Mouse (Mus musculus) liver, embryonic 14.5 days (tissue): ENCODE data around the gene Kif26b. TPM values are rescaled to one million over a fixed set of nuclear protein-coding genes. Genes with fewer than 3 reads are reported as not detected.

Source experiments
- ATAC-seq: fragments of 200-750 bp; cut with Nextera tagmentation; 2 replicates; pipeline ENCODE4 v1.8.0; 2017; ENCODE audit warnings: moderate number of reproducible peaks, mild to moderate bottlenecking, moderate library complexity; ENCODE audit not compliant: insufficient read depth
- DNase-seq, 3 experiments: peaks; one replicate each; pipeline ENCODE4 v3.0.0-alpha.2; 2012 to 2013; ENCODE audit warnings: low read depth in 3 of 3, low spot score in 3 of 3
- H3K27ac ChIP-seq: fragments of 300-500 bp; sonication (generic); 2 replicates; pipeline ENCODE4 v1.5.1; 2014; ENCODE audit warnings: moderate library complexity, mild to moderate bottlenecking, control low read depth, inconsistent platforms
- H3K27me3 ChIP-seq: fragments of 300-500 bp; sonication (generic); 2 replicates; pipeline ENCODE4 v1.6.1; 2014; ENCODE audit warnings: mild to moderate bottlenecking, low read length, moderate library complexity; ENCODE audit not compliant: control insufficient read depth, insufficient read depth
- H3K36me3 ChIP-seq: fragments of 300-500 bp; sonication (generic); replicated peaks from 2 replicates; pipeline ENCODE4 v1.6.1; 2014; ENCODE audit warnings: low read depth; ENCODE audit not compliant: control insufficient read depth, insufficient read depth
- H3K4me1 ChIP-seq, 2 experiments: fragments of 200-500 bp in 1 of 2; fragments of 300-500 bp in 1 of 2; sonication (generic) in 1 of 2; replicated peaks; 2 replicates each; pipeline ENCODE4 v1.6.1; 2012 to 2014; ENCODE audit warnings: antibody characterized with exemption in 1 of 2, inconsistent platforms in 1 of 2, low read length in 1 of 2; ENCODE audit not compliant: control insufficient read depth in 2 of 2, insufficient read depth in 2 of 2
- H3K4me2 ChIP-seq: fragments of 300-500 bp; sonication (generic); 2 replicates; pipeline ENCODE4 v1.6.1; 2014; ENCODE audit warnings: low read depth, mild to moderate bottlenecking, control low read depth, moderate library complexity
- H3K4me3 ChIP-seq, 2 experiments: fragments of 200-500 bp in 1 of 2; fragments of 300-500 bp in 1 of 2; sonication (generic) in 1 of 2; 2 replicates each; pipeline ENCODE4 v1.5.1; 2012 to 2014; ENCODE audit warnings: low read depth in 2 of 2, low read length in 2 of 2, mild to moderate bottlenecking in 2 of 2, control low read depth in 1 of 2, inconsistent platforms in 1 of 2, moderate library complexity in 1 of 2; ENCODE audit not compliant: insufficient read depth in 1 of 2
- H3K9ac ChIP-seq: fragments of 300-500 bp; sonication (generic); replicated peaks from 2 replicates; pipeline ENCODE4 v1.6.1; 2014; ENCODE audit warnings: mild to moderate bottlenecking, control low read depth, moderate library complexity
- H3K9me3 ChIP-seq: fragments of 300-500 bp; sonication (generic); 2 replicates; pipeline ENCODE4 v1.6.1; 2016; ENCODE audit warnings: low read length, mixed read lengths; ENCODE audit not compliant: control insufficient read depth
- CTCF ChIP-seq: IDR thresholded peaks from 2 replicates; pipeline ENCODE4 v1.5.1; 2016; ENCODE audit warnings: antibody characterized with exemption, low read depth, control low read depth
- EP300 ChIP-seq: IDR thresholded peaks from 2 replicates; pipeline ENCODE4 v1.6.1; 2016; ENCODE audit warnings: antibody characterized with exemption, low read depth
- WGBS: fragments of 180-500 bp; shearing (Covaris S2); extraction: QIAGEN DNeasy Blood & Tissue Kit; methylation state at CpG from one replicate; pipeline ENCODE4 v1.1.7; 2014; ENCODE audit not compliant: insufficient replicate concordance; 5-methylcytosine and 5-hydroxymethylcytosine counted together
- polyA plus RNA-seq, 2 experiments: library from polyadenylated mRNA; depleted of rRNA in 1 of 2; stranded (reverse) in 1 of 2; unstranded in 1 of 2; fragments of >200 nt; fragmentation: Nextera tagmentation in 1 of 2; extraction: Ambion mirVana in 1 of 2; gene quantifications; 2 replicates each; pipeline versions ENCODE4 v1.2.1 to v1.2.3; 2012 to 2014

Kif26b gene
- polyA plus RNA-seq, 2 experiments = 0.01 to 0.07 TPM

GRCm38 (mm10) chr1:178523152-178523551 lies 5.8 kb upstream of the Kif26b start:
- TF ChIP-seq CTCF = no peak
- no peak for TF ChIP-seq EP300
- Histone ChIP-seq H3K9me3 (no peaks in the 10 kb centered on the region), H3K27me3 (peaks cover 10% of the 10 kb centered on the region), H3K4me2 (no peak overlapping the region), H3K36me3 (no peaks in the 10 kb centered on the region), H3K4me1 (no peaks in the 10 kb centered on the region), H3K27ac (no peak overlapping the region), H3K9ac (no peak overlapping the region), H3K4me3 (no peak overlapping the region)
- ATAC-seq (no peak), DNase-seq (no peak)
- 60% methylated on average over 5 of the region's 5 CpGs for WGBS

DNA sequence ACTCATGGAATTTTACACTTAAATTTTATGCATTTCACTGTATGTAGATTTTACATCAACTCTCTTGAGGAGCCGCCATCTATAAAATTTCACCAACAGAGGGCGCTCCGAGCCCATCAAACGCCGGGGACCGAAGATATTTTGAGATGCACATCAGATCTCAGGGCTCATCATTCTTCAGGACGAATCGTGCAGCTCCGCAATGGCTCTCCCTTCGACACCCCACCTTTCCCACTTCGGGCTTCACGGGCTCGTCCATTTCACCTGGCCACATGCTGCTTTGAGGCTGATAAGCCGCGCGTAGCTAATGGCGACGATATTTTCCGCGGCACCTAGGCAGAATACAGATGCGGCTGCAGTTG lies 1.8 kb upstream of the Kif26b start:
- Histone ChIP-seq H3K27ac (no peak overlapping the region), H3K4me3 (peak overlapping the region; percentile 22 to 48; a peak in 3 of 4 replicates), H3K36me3 (no peaks in the 10 kb centered on the region), H3K4me1 (no peaks in the 10 kb centered on the region), H3K9ac (no peak overlapping the region), H3K27me3 (peaks cover 50% of the 10 kb centered on the region), H3K4me2 (peak overlapping the region; percentile 68), H3K9me3 (no peaks in the 10 kb centered on the region)
- ATAC-seq = peak; percentile 22; the same call in 1 of the 2 replicates
- peak; percentile 44 to 59 (median 46) for DNase-seq
- WGBS = under 1% methylated on average over 21 of the region's 21 CpGs
- TF ChIP-seq EP300 (no peak), CTCF (peak; percentile 67)

DNA sequence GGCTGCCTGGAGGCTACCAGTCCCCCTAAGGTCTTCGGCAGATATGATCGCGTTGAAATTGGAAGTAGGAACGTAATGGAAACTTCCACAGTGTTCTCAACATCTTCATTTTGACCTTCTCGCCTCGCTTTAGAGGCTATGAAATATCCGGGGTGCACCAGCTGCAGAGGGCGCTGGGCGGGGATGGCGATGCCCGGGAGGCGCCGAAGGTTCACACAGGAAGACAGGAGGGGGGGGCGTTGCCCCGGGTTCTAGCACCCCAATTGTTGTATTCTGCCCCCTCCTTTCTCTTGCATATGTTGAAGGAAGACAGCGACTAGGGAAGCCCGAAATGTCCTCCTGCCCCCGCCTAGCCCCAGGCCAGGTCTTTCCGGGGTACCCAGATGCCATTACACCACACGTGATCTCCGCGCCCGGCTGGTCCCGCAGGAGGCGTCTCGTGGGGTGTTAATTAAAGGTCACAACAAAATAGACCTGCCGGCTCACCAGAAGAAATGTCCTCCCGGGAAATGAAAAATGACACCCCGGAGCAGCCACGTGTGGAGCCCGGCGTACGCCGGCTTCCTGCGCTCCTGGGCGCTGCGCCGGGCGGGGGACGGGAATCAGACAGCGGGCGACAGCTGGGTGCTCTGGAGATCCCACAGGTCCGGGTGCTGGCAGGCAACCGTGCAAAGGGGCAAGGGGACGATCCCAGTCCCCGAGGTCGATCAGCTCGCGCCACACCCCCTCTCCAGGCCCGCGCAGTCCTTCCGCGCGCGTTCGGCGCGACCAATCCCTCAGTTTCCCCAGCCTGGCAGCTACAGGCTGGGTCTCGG lies 1.2 kb upstream of the Kif26b start:
- H3K27me3 ChIP-seq = peaks cover 56% of the 10 kb centered on the region
- peak overlapping the region; percentile 22 to 48; a peak in 3 of 4 replicates for H3K4me3 ChIP-seq
- no peaks in the 10 kb centered on the region for H3K4me1 ChIP-seq
- TF ChIP-seq CTCF (no peak), EP300 (no peak)
- ATAC-seq = peak; percentile 26; the same call in 1 of the 2 replicates
- no peak for DNase-seq
- no peaks in the 10 kb centered on the region for H3K9me3 ChIP-seq
- H3K4me2 ChIP-seq = peak overlapping the region; percentile 68
- under 1% methylated on average over 58 of the region's 59 CpGs for WGBS
- H3K27ac ChIP-seq = no peak overlapping the region
- no peak overlapping the region for H3K9ac ChIP-seq
- no peaks in the 10 kb centered on the region for H3K36me3 ChIP-seq

DNA sequence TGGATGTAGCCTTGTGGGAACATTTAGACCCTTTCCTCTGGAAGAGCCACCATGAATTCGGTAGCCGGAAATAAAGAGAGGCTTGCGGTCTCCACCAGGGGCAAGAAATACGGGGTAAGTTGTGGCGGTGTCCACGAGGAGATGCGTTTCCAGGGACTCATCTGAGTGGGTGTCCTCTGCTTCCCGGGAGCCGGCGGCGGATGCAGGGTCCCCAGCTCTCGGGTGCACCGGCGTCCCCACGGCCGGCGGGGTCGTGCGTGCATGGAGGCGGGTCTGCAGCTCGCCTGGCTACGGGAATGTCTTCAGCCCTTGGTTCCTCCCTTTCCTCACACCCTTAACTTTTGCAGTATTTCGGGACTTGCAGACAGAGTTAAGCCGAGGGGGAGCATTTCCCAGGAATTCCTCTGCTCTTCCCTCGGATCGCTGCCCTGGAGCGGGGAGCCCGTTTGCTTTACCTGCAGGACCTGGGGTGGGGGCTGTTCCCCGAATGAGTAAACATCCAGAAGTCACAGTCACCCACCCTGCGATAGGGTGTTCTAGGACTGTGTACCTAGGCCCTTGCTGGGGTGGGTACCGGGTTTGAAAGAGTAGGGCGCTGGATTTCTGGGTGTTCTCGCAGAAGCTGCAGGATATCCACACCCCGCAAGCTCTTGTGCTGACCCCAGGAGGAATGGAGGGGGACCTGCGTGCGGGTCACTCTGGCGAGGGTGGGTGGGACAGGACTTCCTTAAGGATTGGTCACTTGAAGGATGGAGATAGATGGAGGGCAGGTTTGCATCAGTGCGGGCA lies 781 bp downstream of the Kif26b start:
- Histone ChIP-seq H3K9ac (no peak overlapping the region), H3K36me3 (no peaks in the 10 kb centered on the region), H3K27me3 (peaks cover 57% of the 10 kb centered on the region), H3K9me3 (no peaks in the 10 kb centered on the region), H3K4me1 (no peaks in the 10 kb centered on the region), H3K4me3 (peak overlapping the region; percentile 37 to 48), H3K27ac (no peak overlapping the region), H3K4me2 (peak overlapping the region; percentile 68)
- no peak for ATAC-seq
- 1% methylated on average over 38 of the region's 38 CpGs for WGBS
- TF ChIP-seq CTCF (no peak), EP300 (no peak)
- no peak for DNase-seq
